Mouse (Mus musculus): ENCODE data around the gene Slc22a5.

Slc22a5 gene

DNA sequence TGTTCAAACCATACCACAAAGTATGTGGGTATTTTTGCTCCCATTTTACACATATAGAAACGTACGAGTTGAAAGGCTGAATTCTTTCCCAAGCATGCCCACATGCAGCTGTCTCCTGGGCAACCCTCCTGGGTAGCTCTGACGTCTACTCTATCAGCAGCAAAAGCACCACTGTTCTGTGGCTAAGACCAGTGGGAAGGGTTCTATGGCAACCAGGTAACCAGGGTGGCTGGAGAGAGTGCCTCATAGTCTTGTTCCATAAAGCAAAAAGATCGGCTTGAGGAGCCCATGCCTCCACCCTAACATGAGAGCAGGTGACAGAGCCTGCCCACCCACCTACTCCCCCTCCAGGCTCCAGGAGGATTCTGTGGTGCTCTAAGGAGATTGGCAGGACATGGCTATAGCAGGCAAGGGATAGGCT is 49.3 kb downstream of the Slc22a5 start:
- DNase-seq (ENCODE audit: low read depth in 2 of 2, low spot score in 2 of 2): no peak

DNA sequence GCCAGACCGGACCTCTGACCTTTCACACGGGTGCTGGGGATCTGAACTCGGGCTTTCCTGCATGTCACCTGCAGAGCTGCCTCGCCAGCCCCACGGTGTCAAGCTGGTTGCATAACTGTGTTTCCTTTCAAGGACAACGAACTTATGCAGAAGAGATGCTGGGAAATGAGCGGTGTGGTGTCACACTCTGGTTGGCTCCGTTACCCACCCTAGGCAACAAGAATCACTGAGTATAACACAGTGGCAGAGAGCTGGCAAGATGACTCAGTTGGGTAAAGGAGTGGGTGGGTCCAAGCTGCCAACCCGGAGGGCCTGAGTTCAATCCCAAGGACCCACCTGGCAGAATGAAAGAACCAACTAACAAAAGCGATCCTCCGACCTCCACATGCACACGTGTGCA is 49.9 kb downstream of the Slc22a5 start:
- no peak for DNase-seq (ENCODE audit: low read depth in 2 of 2, low spot score in 2 of 2)

GRCm38 (mm10) chr11:53839663-53840642 is 51.5 kb downstream of the Slc22a5 start:
- no peak for DNase-seq (ENCODE audit: low read depth in 2 of 2, low spot score in 2 of 2)

- DNase-seq (ENCODE audit: low read depth in 2 of 2, low spot score in 2 of 2): peak; percentile 40 to 46
Observed at GRCm38 (mm10) chr11:53839147-53839546, 52.3 kb downstream of the Slc22a5 start.

GRCm38 (mm10) chr11:53837731-53838130 is 53.7 kb downstream of the Slc22a5 start:
- DNase-seq (ENCODE audit: low read depth in 2 of 2, low spot score in 2 of 2): no peak

GRCm38 (mm10) chr11:53835379-53836010 is 56.0 kb downstream of the Slc22a5 start:
- no peak for DNase-seq (ENCODE audit: low read depth in 2 of 2, low spot score in 2 of 2)

- no peak for DNase-seq (ENCODE audit: low read depth in 2 of 2, low spot score in 2 of 2)
Observed at GRCm38 (mm10) chr11:53825409-53825808, 66.1 kb downstream of the Slc22a5 start.

DNA sequence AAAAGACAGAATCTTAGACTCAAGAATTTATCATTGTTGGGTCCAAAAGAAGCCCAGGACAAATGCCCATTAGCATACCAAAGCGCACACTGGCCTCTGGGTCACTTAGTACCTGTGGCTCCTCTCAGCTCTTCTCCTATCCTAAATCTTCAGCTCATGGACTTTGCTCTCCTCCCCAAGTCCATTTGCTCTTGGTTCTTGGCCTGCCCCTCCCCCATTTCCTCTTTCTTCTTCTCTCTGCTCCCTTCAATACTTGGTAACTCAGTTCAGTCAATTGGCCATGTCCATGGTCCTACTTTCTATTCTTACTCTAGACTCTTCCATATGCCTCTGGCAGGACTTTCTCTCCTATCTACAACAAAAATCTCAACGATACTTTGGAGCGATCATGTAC is 69.5 kb downstream of the Slc22a5 start:
- no peak for DNase-seq (ENCODE audit: low read depth in 2 of 2, low spot score in 2 of 2)

GRCm38 (mm10) chr11:53821230-53821944 is 70.1 kb downstream of the Slc22a5 start:
- no peak for DNase-seq (ENCODE audit: low read depth in 2 of 2, low spot score in 2 of 2)

DNA sequence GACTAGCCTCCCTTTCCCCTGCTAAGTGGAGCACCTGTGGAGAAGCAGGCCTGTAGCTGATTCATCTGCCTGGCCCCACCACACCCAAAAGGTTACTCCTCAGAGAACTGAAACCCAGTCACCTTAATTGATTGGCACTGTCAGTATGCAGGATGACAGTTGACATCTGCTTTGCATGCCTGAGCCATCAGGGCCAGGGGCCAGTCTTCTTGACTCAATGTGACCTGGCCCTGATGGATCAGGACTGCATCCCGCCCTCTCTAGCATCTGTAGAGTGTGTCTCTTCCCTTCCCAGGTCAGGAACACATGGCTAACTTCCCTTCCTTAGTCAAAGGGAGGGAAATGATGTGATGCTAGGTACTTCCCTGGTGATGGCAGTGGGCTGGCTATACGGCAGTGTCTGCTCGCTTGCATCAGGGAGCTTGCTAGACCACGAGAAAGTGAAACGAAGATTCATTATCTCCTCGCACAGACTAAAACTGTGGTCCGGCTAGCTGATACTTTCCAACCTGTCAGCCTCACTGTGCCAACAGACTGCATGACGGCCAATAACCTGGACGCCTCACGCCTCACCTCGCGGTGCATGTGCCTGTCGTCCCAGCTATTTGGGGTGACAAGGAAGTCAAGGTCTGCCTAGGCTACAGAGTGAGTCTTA is 70.8 kb downstream of the Slc22a5 start:
- DNase-seq (ENCODE audit: low read depth in 2 of 2, low spot score in 2 of 2): no peak

GRCm38 (mm10) chr11:53819511-53819910 is 71.9 kb downstream of the Slc22a5 start:
- no peak for DNase-seq (ENCODE audit: low read depth in 2 of 2, low spot score in 2 of 2)

- no peak for DNase-seq (ENCODE audit: low read depth in 2 of 2, low spot score in 2 of 2)
Observed at GRCm38 (mm10) chr11:53818794-53819193, 72.7 kb downstream of the Slc22a5 start.

- DNase-seq (ENCODE audit: low read depth in 2 of 2, low spot score in 2 of 2): no peak
Observed at GRCm38 (mm10) chr11:53816841-53817375, 74.6 kb downstream of the Slc22a5 start.

DNA sequence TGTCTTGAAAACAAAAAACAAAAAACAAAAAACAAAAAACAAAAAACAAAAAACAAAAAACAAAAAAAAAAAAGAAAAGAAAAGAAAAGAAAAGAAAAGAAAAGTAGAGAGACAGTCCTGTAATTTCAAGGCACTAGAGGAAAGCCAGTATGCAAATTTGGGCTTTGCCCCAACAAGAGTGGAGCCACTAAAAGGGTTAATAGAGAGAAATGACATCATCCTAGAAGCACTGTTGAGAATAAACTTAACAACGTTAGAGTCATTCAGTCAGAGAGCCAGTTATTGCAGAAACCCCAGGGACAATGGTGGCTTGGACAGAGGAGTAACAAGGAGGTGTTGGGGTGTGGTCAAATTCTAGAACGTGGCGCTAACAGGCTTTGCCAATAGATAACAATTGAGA is 76.7 kb downstream of the Slc22a5 start:
- DNase-seq (ENCODE audit: low read depth in 2 of 2, low spot score in 2 of 2): no peak
